Mouse (Mus musculus): ENCODE data around the gene Fanci.

Gene Fanci

GRCm38 (mm10) chr7:79388671-79389206 is 3.0 kb upstream of the Fanci start:
- no peak for DNase-seq

GRCm38 (mm10) chr7:79390141-79390708 is 1.5 kb upstream of the Fanci start:
- no peak for DNase-seq

- DNase-seq = no peak
Observed at GRCm38 (mm10) chr7:79391471-79391870, 258 bp upstream of the Fanci start.

GRCm38 (mm10) chr7:79392860-79393513 is 1.3 kb downstream of the Fanci start:
- DNase-seq = no peak

- no peak for DNase-seq
Observed at GRCm38 (mm10) chr7:79393924-79394323, 2.2 kb downstream of the Fanci start.

GRCm38 (mm10) chr7:79394666-79395065 is 2.9 kb downstream of the Fanci start:
- DNase-seq = no peak

GRCm38 (mm10) chr7:79395186-79395585 is 3.5 kb downstream of the Fanci start:
- DNase-seq = no peak

GRCm38 (mm10) chr7:79397446-79397963 is 5.8 kb downstream of the Fanci start:
- DNase-seq = no peak

GRCm38 (mm10) chr7:79398426-79398825 is 6.7 kb downstream of the Fanci start:
- no peak for DNase-seq

- DNase-seq = no peak
Observed at GRCm38 (mm10) chr7:79398971-79399370, 7.2 kb downstream of the Fanci start.

- DNase-seq = no peak
Observed at GRCm38 (mm10) chr7:79400296-79400695, 8.6 kb downstream of the Fanci start.

GRCm38 (mm10) chr7:79414449-79415375 is 23.0 kb downstream of the Fanci start:
- DNase-seq = no peak

- DNase-seq = no peak
Observed at GRCm38 (mm10) chr7:79419950-79420349, 28.2 kb downstream of the Fanci start.

- DNase-seq = no peak
Observed at GRCm38 (mm10) chr7:79422876-79423275, 31.1 kb downstream of the Fanci start.

- no peak for DNase-seq
Observed at GRCm38 (mm10) chr7:79425804-79426203, 34.1 kb downstream of the Fanci start.

GRCm38 (mm10) chr7:79428243-79428642 is 36.5 kb downstream of the Fanci start:
- no peak for DNase-seq

GRCm38 (mm10) chr7:79440035-79440434 is 48.3 kb downstream of the Fanci start:
- no peak for DNase-seq

GRCm38 (mm10) chr7:79447048-79447447 is 55.3 kb downstream of the Fanci start:
- DNase-seq = no peak

GRCm38 (mm10) chr7:79447486-79447885 is 55.8 kb downstream of the Fanci start:
- DNase-seq = no peak

- DNase-seq = no peak
Observed at GRCm38 (mm10) chr7:79461721-79462120, 70.0 kb downstream of the Fanci start.

GRCm38 (mm10) chr7:79463376-79464077 is 71.8 kb downstream of the Fanci start:
- DNase-seq = no peak

- no peak for DNase-seq
Observed at GRCm38 (mm10) chr7:79464776-79465420, 73.2 kb downstream of the Fanci start.
